Mouse (Mus musculus) midbrain, embryonic 12.5 days (tissue): ENCODE measurements around the gene Ccdc13. TPM values are rescaled to one million over a fixed set of nuclear protein-coding genes. Genes with fewer than 3 reads are reported as not detected.

ENCODE experiments used
- ATAC-seq: fragments of 200-750 bp; cut with Nextera tagmentation; 2 replicates; pipeline ENCODE4 v1.8.0; 2017; ENCODE audit warnings: low read depth, moderate TSS enrichment, moderate library complexity; ENCODE audit not compliant: low FRiP score
- H3K27ac ChIP-seq: fragments of 300-500 bp; sonication (generic); replicated peaks from 2 replicates; pipeline ENCODE4 v1.5.1; 2016; ENCODE audit warnings: mild to moderate bottlenecking
- H3K27me3 ChIP-seq: fragments of 300-500 bp; sonication (generic); 2 replicates; pipeline ENCODE4 v1.6.1; 2016; ENCODE audit warnings: mild to moderate bottlenecking
- H3K36me3 ChIP-seq: fragments of 300-500 bp; sonication (generic); 2 replicates; pipeline ENCODE4 v1.6.1; 2016
- H3K4me1 ChIP-seq: fragments of 300-500 bp; sonication (generic); 2 replicates; pipeline ENCODE4 v1.6.1; 2016
- H3K4me2 ChIP-seq: fragments of 300-500 bp; sonication (generic); replicated peaks from 2 replicates; pipeline ENCODE4 v1.6.1; 2016; ENCODE audit warnings: mild to moderate bottlenecking, moderate library complexity
- H3K4me3 ChIP-seq: fragments of 300-500 bp; sonication (generic); 2 replicates; pipeline ENCODE4 v1.5.1; 2016; ENCODE audit warnings: mild to moderate bottlenecking
- H3K9ac ChIP-seq: fragments of 300-500 bp; sonication (generic); replicated peaks from 2 replicates; pipeline ENCODE4 v1.6.1; 2016; ENCODE audit warnings: mild to moderate bottlenecking, moderate library complexity
- H3K9me3 ChIP-seq: fragments of 300-500 bp; sonication (generic); 2 replicates; pipeline ENCODE4 v1.6.1; 2016; ENCODE audit warnings: mild to moderate bottlenecking
- whole genome bisulfite sequencing: fragments of 180-500 bp; shearing (Covaris S2); methylation state at CpG from one replicate; pipeline ENCODE4 v1.1.7; 2016; 5-methylcytosine and 5-hydroxymethylcytosine counted together
- polyA plus RNA-seq: library from polyadenylated mRNA; unstranded; fragments of >200 nt; fragmentation: Nextera tagmentation; extraction: Ambion mirVana; gene quantifications from 2 replicates; pipeline ENCODE4 v1.2.1, GENCODE M21; 2016

Ccdc13 gene
- polyA plus RNA-seq, 1 experiment from 2014 or later: 3.2 TPM

GRCm38 (mm10) chr9:121794972-121795539 is 44.2 kb downstream of the Ccdc13 start:
- Histone ChIP-seq H3K4me1 (0 out of 2 replicates have a peak, but pooled peaks cover 6% of the 10 kb centered on the region), H3K4me3 (no peak overlapping the region), H3K27ac (no peak overlapping the region), H3K9ac (no peak overlapping the region), H3K27me3 (peaks cover 23% of the 10 kb centered on the region), H3K36me3 (no peaks in the 10 kb centered on the region), H3K9me3 (no peaks in the 10 kb centered on the region), H3K4me2 (no peak overlapping the region)
- ATAC-seq: no peak
- WGBS: 67% methylated on average over 1 of the region's 1 CpGs

DNA sequence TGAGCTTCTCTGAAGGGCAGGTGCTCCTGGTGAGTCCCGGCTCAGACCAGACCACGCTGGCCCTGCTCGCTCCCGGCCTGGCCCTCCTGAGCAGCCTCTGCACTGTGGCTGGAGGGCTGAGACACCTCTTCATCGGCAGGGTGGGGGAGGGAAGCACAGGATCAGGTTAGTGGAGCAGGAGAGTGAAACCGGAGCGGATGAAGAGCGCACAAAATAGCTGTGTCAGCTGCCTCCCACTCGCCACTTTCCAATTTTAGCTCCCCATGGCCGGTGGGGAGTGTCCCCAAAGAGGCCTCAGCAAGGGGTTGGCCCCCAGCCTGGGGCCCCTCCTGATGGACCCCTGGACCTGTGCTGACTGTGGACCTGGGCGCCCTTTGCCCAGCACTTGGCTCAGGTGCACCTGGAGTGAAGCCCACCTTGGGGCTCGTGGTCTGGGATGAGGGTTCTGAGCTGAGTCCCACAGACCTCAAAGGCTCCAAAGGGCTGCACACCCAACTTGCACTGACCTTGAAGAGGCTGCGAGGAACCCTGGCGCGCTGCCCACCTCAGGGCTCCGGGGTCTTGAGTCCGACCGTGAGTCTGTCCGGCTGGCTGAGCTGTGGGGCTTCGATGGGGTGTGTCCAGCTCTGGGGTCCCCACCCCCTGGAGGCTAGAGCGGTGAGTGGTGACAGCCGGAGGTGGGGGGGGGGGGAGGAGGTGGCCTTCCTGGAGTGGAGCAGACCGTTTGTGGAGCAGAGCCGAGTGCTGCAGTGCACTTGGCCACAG is 47.3 kb downstream of the Ccdc13 start, which contains the start of gene Hhatl:
Gene Hhatl (minus strand): TSS at position 751 of the 765 bp plus-strand sequence.
- WGBS: 46% methylated on average over 23 of the region's 24 CpGs
- 0 out of 2 replicates have a peak, but pooled peaks cover 6% of the 10 kb centered on the region for H3K4me1 ChIP-seq
- no peaks in the 10 kb centered on the region for H3K36me3 ChIP-seq
- ATAC-seq: no peak
- H3K9ac ChIP-seq: no peak within 1 kb of the TSS
- H3K27ac ChIP-seq: no peak within 1 kb of the TSS
- H3K4me3 ChIP-seq: no peak within 1 kb of the TSS
- no peak within 1 kb of the TSS for H3K4me2 ChIP-seq
- H3K9me3 ChIP-seq: no peaks in the 10 kb centered on the region
- H3K27me3 ChIP-seq: peaks cover 17% of the 10 kb centered on the region

DNA sequence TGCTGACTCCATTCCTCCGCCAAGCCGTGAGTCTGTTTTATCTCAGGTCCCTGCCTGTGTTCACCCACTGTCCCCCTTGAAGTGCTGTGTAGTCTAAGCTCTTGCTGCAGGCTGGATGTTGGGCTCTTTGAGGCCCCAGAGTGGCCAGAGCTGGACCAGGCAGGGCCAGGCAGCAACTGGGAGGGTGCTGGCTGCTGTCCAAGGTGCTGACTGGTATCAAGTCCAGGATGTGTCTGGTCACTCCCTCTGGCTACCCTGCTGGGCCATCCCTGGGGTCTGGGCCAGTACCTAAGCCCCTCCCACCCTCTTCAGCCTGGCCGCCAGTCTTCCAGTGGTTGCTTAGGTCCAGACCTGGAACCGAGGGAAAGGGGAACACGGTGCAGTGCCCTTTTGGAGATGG is 48.1 kb downstream of the Ccdc13 start:
- Histone ChIP-seq H3K27ac (no peak overlapping the region), H3K9ac (no peak overlapping the region), H3K4me1 (0 out of 2 replicates have a peak, but pooled peaks cover 6% of the 10 kb centered on the region), H3K36me3 (no peaks in the 10 kb centered on the region), H3K4me2 (no peak overlapping the region), H3K9me3 (no peaks in the 10 kb centered on the region), H3K4me3 (no peak overlapping the region), H3K27me3 (peaks cover 17% of the 10 kb centered on the region)
- no peak for ATAC-seq
- WGBS: 15% methylated on average over 5 of the region's 5 CpGs

DNA sequence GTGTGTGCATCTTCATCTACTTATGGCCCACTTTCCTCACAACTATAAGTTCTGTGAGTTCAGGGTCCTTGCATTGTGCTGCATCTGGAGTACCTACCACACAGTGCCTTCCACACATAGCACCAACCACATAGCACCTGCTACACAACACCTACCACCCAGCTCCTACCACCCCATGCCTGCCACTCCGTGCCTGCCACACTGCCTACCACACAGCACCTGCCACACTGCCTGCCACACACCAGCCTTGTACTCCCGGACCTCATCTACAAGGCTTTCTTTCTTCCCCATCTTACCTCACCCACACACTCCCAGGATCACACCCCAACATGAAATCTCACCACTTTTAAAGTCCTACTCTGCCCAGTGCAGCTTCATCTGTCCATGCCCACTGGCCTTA is 52.9 kb downstream of the Ccdc13 start:
- Histone ChIP-seq H3K27me3 (peaks cover 6% of the 10 kb centered on the region), H3K4me3 (no peak overlapping the region), H3K36me3 (no peaks in the 10 kb centered on the region), H3K27ac (no peak overlapping the region), H3K9ac (no peak overlapping the region), H3K9me3 (no peaks in the 10 kb centered on the region), H3K4me2 (no peak overlapping the region), H3K4me1 (no peaks in the 10 kb centered on the region)
- no peak for ATAC-seq
- 86% methylated on average over 2 of the region's 2 CpGs for WGBS

DNA sequence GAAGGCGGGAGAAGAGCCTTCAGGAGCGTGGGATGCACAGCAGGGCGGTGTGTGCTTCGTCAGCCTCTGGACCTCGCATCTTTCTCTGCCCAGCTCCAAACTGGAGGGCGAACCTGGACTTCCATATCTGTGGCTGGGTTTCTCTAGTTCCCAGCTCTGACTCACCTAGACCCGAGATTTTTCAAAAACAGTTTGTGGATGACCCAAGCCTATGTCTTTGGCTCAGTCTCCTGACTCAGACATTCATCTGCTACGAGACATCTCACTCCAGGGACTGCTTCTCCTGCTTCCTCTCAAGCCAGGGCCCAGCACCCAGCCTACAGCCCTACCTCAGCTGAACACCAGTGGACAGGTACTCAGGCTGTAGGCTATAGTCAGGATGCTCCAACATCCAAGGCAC is 54.0 kb downstream of the Ccdc13 start:
- 81% methylated on average over 8 of the region's 8 CpGs for WGBS
- Histone ChIP-seq H3K9ac (no peak overlapping the region), H3K27ac (no peak overlapping the region), H3K36me3 (no peaks in the 10 kb centered on the region), H3K4me2 (no peak overlapping the region), H3K9me3 (no peaks in the 10 kb centered on the region), H3K27me3 (peaks cover 4% of the 10 kb centered on the region), H3K4me1 (no peaks in the 10 kb centered on the region), H3K4me3 (no peak overlapping the region)
- no peak for ATAC-seq

- WGBS: 88% methylated on average over 12 of the region's 12 CpGs
- no peaks in the 10 kb centered on the region for H3K9me3 ChIP-seq
- H3K27me3 ChIP-seq: peaks cover 5% of the 10 kb centered on the region
- no peaks in the 10 kb centered on the region for H3K4me1 ChIP-seq
- ATAC-seq: no peak
- H3K36me3 ChIP-seq: no peaks in the 10 kb centered on the region
- no peak overlapping the region for H3K4me3 ChIP-seq
- H3K4me2 ChIP-seq: no peak overlapping the region
- H3K27ac ChIP-seq: no peak overlapping the region
- H3K9ac ChIP-seq: no peak overlapping the region
These were observed 54.5 kb downstream of the Ccdc13 start for GRCm38 (mm10) chr9:121784801-121785200.

GRCm38 (mm10) chr9:121778066-121778624 is 61.1 kb downstream of the Ccdc13 start:
- Histone ChIP-seq H3K9me3 (no peaks in the 10 kb centered on the region), H3K27ac (no peak overlapping the region), H3K4me1 (peaks cover 8% of the 10 kb centered on the region; the same call in 1 of the 2 replicates), H3K27me3 (peaks cover 49% of the 10 kb centered on the region), H3K4me3 (peak overlapping the region; percentile 34), H3K4me2 (peak overlapping the region; percentile 50), H3K36me3 (no peaks in the 10 kb centered on the region), H3K9ac (no peak overlapping the region)
- WGBS: 15% methylated on average over 54 of the region's 54 CpGs
- ATAC-seq: no peak

DNA sequence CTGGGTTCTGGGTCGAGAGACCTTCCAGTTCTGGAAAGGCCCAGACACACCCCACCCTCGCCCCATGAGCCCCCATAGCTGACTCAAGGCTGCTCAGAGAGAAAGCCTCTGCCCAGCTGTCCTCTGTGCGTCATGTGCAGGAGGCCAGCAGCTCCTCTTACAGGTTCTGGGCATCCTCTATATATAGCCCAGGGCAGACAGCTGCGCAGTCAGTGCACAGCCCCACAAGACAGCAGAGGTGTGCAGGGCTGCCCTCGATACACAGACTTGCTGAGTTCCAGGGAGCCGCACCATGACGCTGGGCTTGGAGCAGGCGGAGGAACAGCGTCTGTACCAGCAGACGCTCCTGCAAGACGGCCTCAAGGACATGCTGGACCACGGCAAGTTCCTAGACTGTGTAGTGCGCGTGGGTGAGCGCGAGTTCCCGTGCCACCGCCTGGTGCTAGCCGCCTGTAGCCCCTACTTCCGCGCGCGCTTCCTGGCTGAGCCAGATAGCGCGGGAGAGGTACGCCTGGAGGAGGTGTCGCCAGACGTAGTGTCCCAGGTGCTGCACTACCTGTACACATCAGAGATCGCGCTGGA is 61.7 kb downstream of the Ccdc13 start, which contains the start of gene Klhl40:
Gene Klhl40 (plus strand): TSS at position 124 of the 582 bp plus-strand sequence.
- H3K36me3 ChIP-seq: no peaks in the 10 kb centered on the region
- no peak within 1 kb of the TSS for H3K9ac ChIP-seq
- H3K27me3 ChIP-seq: peaks cover 49% of the 10 kb centered on the region
- ATAC-seq: no peak
- no peaks in the 10 kb centered on the region for H3K9me3 ChIP-seq
- peak within 1 kb of the TSS; percentile 50 for H3K4me2 ChIP-seq
- peaks cover 8% of the 10 kb centered on the region; the same call in 1 of the 2 replicates for H3K4me1 ChIP-seq
- no peak within 1 kb of the TSS for H3K27ac ChIP-seq
- 22% methylated on average over 30 of the region's 30 CpGs for WGBS
- peak within 1 kb of the TSS; percentile 34 for H3K4me3 ChIP-seq

DNA sequence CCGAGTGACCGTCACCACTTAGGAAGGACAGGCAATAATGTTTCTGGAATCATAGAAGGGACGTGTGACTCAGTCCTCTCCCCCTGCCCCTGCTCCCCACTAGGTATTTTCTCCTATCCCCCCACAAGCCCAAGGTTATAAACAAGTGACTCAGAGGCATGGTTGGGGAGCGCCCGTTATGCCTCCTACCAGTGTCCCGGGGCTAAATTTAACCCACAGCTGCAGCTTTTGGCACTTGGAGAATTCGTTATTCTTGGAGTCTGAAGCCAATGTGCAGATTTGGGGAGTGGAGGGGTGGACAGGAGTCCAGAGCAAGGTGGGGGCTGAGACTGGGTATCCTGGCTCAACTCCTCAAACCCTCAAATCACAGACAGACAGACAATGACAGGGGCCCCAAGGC is 62.8 kb downstream of the Ccdc13 start:
- Histone ChIP-seq H3K4me2 (no peak overlapping the region), H3K4me3 (no peak overlapping the region), H3K4me1 (peaks cover 8% of the 10 kb centered on the region; the same call in 1 of the 2 replicates), H3K9ac (no peak overlapping the region), H3K9me3 (no peaks in the 10 kb centered on the region), H3K27ac (no peak overlapping the region), H3K36me3 (no peaks in the 10 kb centered on the region), H3K27me3 (peaks cover 49% of the 10 kb centered on the region)
- WGBS: 86% methylated on average over 7 of the region's 7 CpGs
- no peak for ATAC-seq

DNA sequence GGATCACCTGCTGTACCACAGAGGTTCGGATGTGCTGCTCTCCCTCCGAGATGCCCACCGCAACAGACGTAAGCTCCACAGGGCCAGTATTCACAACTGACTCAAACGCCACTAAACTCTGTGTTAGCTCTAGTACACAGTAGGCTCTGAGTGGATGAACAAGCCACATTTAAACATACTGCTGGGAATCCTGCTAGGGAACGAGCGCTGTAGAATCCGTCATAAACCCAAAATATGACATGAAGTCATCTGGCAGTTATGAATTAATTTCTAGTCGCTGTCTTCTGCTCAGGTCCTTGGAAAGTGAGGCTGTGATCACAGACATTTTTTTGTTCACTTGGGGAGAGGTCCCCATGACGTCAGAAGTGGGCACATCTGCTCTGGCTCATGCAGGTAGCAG is 63.3 kb downstream of the Ccdc13 start:
- Histone ChIP-seq H3K27me3 (peaks cover 49% of the 10 kb centered on the region), H3K9ac (no peak overlapping the region), H3K27ac (no peak overlapping the region), H3K9me3 (no peaks in the 10 kb centered on the region), H3K4me3 (no peak overlapping the region), H3K4me1 (peaks cover 8% of the 10 kb centered on the region; the same call in 1 of the 2 replicates), H3K36me3 (no peaks in the 10 kb centered on the region), H3K4me2 (no peak overlapping the region)
- no peak for ATAC-seq
- 84% methylated on average over 10 of the region's 10 CpGs for WGBS

GRCm38 (mm10) chr9:121772412-121772811 is 66.8 kb downstream of the Ccdc13 start:
- Histone ChIP-seq H3K9ac (no peak overlapping the region), H3K27ac (no peak overlapping the region), H3K9me3 (no peaks in the 10 kb centered on the region), H3K36me3 (peaks cover 12% of the 10 kb centered on the region), H3K4me2 (no peak overlapping the region), H3K4me3 (no peak overlapping the region), H3K27me3 (peaks cover 20% of the 10 kb centered on the region), H3K4me1 (no peaks in the 10 kb centered on the region)
- no peak for ATAC-seq
- 75% methylated on average over 5 of the region's 5 CpGs for WGBS
